Mouse (Mus musculus): ENCODE data around the gene Atg10.

GRCm38 (mm10) chr13:91156308-91156707 is 67.5 kb downstream of the Atg10 start:
- no peak for TF ChIP-seq CHD2 (IDR thresholded peaks at IDR 0.05; ENCODE audit: low read depth, low read length)
- TF ChIP-seq ZNF384 (IDR thresholded peaks at IDR 0.05; ENCODE audit: low read depth, low read length): no peak

Data from ES-E14 (cell line).